Mouse (Mus musculus) neural tube, embryonic 13.5 days (tissue): ENCODE results near the gene Gm42906. TPM values are rescaled to one million over a fixed set of nuclear protein-coding genes. Genes with fewer than 3 reads are reported as not detected.

Source experiments
- ATAC-seq: fragments of 200-750 bp; cut with Nextera tagmentation; 2 replicates; pipeline ENCODE4 v1.8.0; 2017; ENCODE audit warnings: low read depth, mild to moderate bottlenecking, moderate TSS enrichment, moderate library complexity
- H3K27ac ChIP-seq: fragments of 300-500 bp; sonication (generic); replicated peaks from 2 replicates; pipeline ENCODE4 v1.5.1; 2015; ENCODE audit warnings: moderate library complexity, mild to moderate bottlenecking, inconsistent platforms
- H3K27me3 ChIP-seq: fragments of 300-500 bp; sonication (generic); 2 replicates; pipeline ENCODE4 v1.6.1; 2015; ENCODE audit warnings: mild to moderate bottlenecking, inconsistent platforms
- H3K36me3 ChIP-seq: fragments of 300-500 bp; sonication (generic); 2 replicates; pipeline ENCODE4 v1.6.1; 2015; ENCODE audit warnings: mild to moderate bottlenecking, inconsistent platforms
- H3K4me1 ChIP-seq: fragments of 300-500 bp; sonication (generic); replicated peaks from 2 replicates; pipeline ENCODE4 v1.6.1; 2015; ENCODE audit warnings: inconsistent platforms
- H3K4me2 ChIP-seq: fragments of 300-500 bp; sonication (generic); 2 replicates; pipeline ENCODE4 v1.6.1; 2015; ENCODE audit warnings: inconsistent platforms, mild to moderate bottlenecking, moderate library complexity
- H3K4me3 ChIP-seq: fragments of 300-500 bp; sonication (generic); 2 replicates; pipeline ENCODE4 v1.5.1; 2015; ENCODE audit warnings: mild to moderate bottlenecking, inconsistent platforms
- H3K9ac ChIP-seq: fragments of 300-500 bp; sonication (generic); 2 replicates; pipeline ENCODE4 v1.6.1; 2015; ENCODE audit warnings: moderate library complexity, mild to moderate bottlenecking, inconsistent platforms
- H3K9me3 ChIP-seq: fragments of 300-500 bp; sonication (generic); 2 replicates; pipeline ENCODE4 v1.6.1; 2016; ENCODE audit warnings: inconsistent platforms
- WGBS: fragments of 180-500 bp; shearing (Covaris S2); methylation state at CpG from one replicate; pipeline ENCODE4 v1.1.7; 2015; 5-methylcytosine and 5-hydroxymethylcytosine counted together
- polyA plus RNA-seq: library from polyadenylated mRNA; unstranded; fragments of >200 nt; fragmentation: Nextera tagmentation; extraction: Ambion mirVana; gene quantifications from 2 replicates; pipeline ENCODE4 v1.2.1, GENCODE M21; 2015

The Gm42906 gene
- not detected in 2 replicates for polyA plus RNA-seq

DNA sequence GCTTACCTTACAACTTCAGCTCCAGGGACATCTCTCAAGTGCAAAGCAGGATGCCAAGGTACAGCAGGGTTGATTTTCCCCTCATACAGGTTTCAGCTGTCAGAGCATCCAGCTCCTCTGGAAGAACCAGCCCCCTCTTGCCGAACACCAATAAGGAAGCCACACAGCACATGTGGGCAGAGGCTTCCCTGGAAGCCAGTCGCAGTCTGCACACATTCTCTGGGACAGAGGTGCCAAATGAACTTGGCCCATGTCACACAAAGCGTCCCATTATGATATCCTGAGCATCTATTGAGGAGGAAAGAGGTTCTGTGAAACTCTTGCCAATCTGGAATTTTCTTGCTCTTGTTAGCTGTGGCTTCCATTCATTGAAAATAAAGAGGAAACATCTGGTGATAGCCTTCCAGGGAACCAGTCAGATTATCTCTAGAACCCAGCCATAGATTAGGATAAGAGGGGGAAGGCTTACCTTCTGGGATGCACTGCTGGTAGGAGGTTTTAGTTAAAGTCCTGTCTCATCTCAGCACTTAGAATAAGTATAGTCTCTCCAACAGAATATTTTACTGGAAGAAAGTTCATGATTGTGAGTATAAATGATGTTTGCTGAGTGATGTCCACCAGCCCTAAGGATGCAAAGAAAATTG is at the start of gene Gm42906:
TSS of gene Gm42906 (minus strand) at position 51 of the 644 bp plus-strand sequence.
- no peaks in the 10 kb centered on the region for H3K4me1 ChIP-seq
- H3K36me3 ChIP-seq: no peaks in the 10 kb centered on the region
- no peak within 1 kb of the TSS for H3K27ac ChIP-seq
- H3K9me3 ChIP-seq: no peaks in the 10 kb centered on the region
- ATAC-seq: no peak
- H3K27me3 ChIP-seq: no peaks in the 10 kb centered on the region
- no peak within 1 kb of the TSS for H3K9ac ChIP-seq
- 70% methylated on average over 3 of the region's 3 CpGs for WGBS
- no peak within 1 kb of the TSS for H3K4me2 ChIP-seq
- no peak within 1 kb of the TSS for H3K4me3 ChIP-seq

DNA sequence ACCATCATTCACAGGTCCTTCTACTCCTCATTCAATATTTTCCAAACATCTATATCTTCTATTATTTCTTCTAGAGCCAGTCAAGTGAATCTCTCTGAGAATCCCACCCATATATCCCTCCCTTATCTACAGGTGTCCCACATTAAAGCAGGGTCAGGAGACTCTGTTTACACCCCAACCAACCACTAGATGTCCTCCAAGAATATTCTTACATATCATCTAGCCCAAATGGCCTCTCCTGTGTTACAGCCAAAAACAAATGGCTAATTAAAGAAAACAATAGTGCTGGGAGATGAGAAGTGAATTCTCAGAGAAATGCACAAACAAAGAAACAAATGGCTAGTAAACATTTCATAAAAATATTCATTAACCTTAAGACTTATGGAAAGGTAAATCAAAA is 17.7 kb upstream of the Gm42906 start:
- Histone ChIP-seq H3K4me3 (no peak overlapping the region), H3K4me1 (no peaks in the 10 kb centered on the region), H3K27ac (no peak overlapping the region), H3K9ac (no peak overlapping the region), H3K36me3 (no peaks in the 10 kb centered on the region), H3K27me3 (no peaks in the 10 kb centered on the region), H3K4me2 (no peak overlapping the region), H3K9me3 (no peaks in the 10 kb centered on the region)
- ATAC-seq: no peak

DNA sequence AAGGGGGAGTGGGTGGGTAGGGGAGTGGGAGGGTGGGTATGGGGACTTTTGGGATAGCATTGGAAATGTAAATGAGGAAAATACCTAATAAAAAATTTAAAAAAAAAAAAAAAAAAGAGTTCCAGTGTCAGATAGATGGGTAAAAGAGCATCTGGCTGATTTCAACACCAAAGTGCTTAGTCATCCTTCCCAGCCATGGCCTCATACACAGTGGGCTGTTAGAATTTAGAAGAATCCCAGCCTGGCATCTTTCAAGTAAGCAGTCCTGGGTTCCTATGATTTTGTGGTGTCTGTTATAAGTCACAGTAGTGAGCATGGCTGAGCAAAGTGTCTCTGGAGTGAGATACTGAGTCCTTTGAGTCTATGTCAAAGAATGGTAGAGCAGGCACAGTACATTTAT is 7.1 kb upstream of the Gm42906 start:
- H3K27me3 ChIP-seq: no peaks in the 10 kb centered on the region
- H3K9me3 ChIP-seq: no peaks in the 10 kb centered on the region
- H3K4me1 ChIP-seq: no peaks in the 10 kb centered on the region
- no peak for ATAC-seq
- no peak overlapping the region for H3K9ac ChIP-seq
- no peaks in the 10 kb centered on the region for H3K36me3 ChIP-seq
- no peak overlapping the region for H3K27ac ChIP-seq
- no peak overlapping the region for H3K4me2 ChIP-seq
- no peak overlapping the region for H3K4me3 ChIP-seq

DNA sequence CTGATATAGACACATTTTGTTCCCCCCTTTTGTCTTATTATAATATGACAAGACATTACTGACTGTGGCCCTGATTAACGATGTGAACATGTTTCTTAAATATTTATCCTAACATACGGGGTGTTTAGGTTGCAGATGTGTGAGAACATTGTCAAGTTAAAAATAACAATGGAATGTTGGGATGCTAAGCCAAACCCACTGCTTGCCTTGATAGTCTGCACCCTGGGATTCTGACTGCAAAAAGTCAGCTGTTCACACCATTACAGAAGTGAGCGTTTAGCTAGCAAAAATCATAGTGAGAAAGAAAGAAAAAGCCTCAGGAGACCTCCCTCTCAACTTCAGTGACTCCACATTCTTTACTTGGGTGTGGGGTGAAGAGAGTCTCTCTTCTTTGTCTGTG is 1.5 kb downstream of the Gm42906 start:
- 87% methylated on average over 3 of the region's 3 CpGs for WGBS
- Histone ChIP-seq H3K4me3 (no peak overlapping the region), H3K4me1 (0 out of 2 replicates have a peak, but pooled peaks cover 8% of the 10 kb centered on the region), H3K27me3 (no peaks in the 10 kb centered on the region), H3K36me3 (no peaks in the 10 kb centered on the region), H3K27ac (no peak overlapping the region), H3K9ac (no peak overlapping the region), H3K9me3 (no peaks in the 10 kb centered on the region), H3K4me2 (no peak overlapping the region)
- no peak for ATAC-seq

DNA sequence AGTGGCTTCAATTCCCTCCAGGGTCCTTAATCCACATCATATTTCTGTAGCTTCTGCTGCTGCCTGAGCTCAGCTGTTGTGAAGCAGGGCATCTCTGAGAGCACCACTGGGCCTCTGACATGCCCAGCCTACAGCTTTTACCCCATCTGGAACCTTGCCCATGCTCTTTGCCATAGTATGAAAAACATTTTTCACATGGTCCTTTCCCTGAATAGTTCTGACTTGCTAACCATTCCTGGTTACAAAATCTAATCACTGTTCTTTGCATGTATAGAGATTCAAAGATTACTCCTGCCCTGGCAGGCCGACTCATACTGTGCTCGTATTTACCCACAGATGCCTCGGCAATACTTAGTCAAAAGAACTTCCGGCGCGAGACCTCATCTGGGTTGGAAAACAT is 5.3 kb downstream of the Gm42906 start:
- Histone ChIP-seq H3K9me3 (no peaks in the 10 kb centered on the region), H3K4me2 (no peak overlapping the region), H3K36me3 (no peaks in the 10 kb centered on the region), H3K4me3 (no peak overlapping the region), H3K9ac (no peak overlapping the region), H3K27ac (no peak overlapping the region), H3K4me1 (0 out of 2 replicates have a peak, but pooled peaks cover 8% of the 10 kb centered on the region), H3K27me3 (no peaks in the 10 kb centered on the region)
- WGBS: 93% methylated on average over 6 of the region's 6 CpGs
- no peak for ATAC-seq

DNA sequence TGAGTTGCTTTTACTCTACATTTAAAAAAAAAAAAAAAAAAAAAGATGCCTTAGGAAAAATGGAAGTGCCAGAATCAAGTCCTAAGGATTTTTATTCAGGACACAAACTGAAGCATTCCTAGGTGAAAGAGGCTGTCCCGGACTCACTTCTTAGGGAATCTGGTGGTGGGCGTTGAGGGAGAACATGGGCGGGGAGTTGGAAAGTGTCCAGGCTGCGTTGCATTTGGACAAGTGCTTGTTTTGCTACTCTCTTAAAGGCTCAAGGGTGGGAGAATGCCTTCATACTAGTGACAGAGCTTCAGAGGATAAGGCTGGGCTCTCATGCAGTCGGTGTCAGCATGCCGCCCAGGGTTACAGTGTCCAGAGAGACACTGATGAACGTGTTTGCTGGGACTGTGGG is 6.1 kb downstream of the Gm42906 start:
- H3K4me2 ChIP-seq: no peak overlapping the region
- H3K36me3 ChIP-seq: no peaks in the 10 kb centered on the region
- WGBS: 72% methylated on average over 7 of the region's 7 CpGs
- H3K27ac ChIP-seq: no peak overlapping the region
- no peak overlapping the region for H3K4me3 ChIP-seq
- no peak overlapping the region for H3K9ac ChIP-seq
- no peak for ATAC-seq
- H3K9me3 ChIP-seq: no peaks in the 10 kb centered on the region
- 0 out of 2 replicates have a peak, but pooled peaks cover 8% of the 10 kb centered on the region for H3K4me1 ChIP-seq
- H3K27me3 ChIP-seq: no peaks in the 10 kb centered on the region

DNA sequence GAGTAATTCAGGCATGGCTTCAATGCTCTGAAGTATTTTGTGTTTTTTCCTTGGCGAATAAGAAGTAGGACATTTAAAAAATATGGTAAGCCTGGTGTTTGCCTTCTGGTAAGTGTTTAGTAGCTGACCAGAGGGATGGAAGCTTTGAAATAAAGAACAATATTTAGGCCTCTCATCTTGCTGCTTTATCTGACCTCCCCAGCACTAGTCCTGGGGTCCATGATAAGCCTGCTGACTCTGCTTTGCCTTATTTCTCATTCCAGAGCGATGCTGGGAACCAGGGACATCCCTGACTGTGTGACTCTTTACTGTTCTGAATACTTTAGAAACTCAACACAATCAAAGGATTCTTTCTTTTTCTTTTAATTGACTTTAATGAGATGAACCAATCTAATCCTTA is 9.4 kb downstream of the Gm42906 start:
- ATAC-seq: no peak
- Histone ChIP-seq H3K9me3 (no peaks in the 10 kb centered on the region), H3K4me1 (0 out of 2 replicates have a peak, but pooled peaks cover 8% of the 10 kb centered on the region), H3K4me2 (no peak overlapping the region), H3K27ac (no peak overlapping the region), H3K4me3 (no peak overlapping the region), H3K36me3 (no peaks in the 10 kb centered on the region), H3K9ac (no peak overlapping the region), H3K27me3 (no peaks in the 10 kb centered on the region)
- WGBS: 89% methylated on average over 2 of the region's 2 CpGs

DNA sequence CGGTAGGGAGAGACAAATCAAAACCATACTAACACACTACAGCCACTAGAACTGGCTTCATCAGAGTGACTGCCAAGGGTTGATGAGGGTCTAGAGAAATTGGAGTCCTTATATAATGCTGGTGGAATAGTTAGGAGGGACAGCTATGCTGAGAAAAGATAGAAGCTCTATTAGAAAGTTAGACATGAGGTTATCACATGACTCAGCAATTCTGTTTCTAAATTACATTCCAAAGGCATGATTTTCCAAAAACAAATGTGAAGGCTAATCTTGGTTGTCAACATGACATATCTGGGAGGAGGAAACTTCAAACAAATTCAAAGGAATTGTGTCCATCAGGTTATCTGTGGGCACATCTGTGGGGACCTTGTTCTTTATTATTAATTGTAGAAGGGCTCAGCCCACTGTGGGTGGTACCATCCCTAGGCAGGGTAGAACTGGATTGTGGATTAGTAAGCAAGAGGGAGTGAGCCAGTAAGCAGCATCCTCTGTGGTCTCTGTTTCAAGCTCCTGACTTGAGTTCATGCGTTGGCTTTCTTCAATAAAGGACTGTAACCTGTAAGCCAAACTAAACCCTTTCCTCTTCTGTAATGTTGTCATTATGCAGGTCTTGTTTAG is 10.4 kb downstream of the Gm42906 start:
- 92% methylated on average over 2 of the region's 2 CpGs for WGBS
- H3K4me3 ChIP-seq: no peak overlapping the region
- no peaks in the 10 kb centered on the region for H3K36me3 ChIP-seq
- no peak overlapping the region for H3K9ac ChIP-seq
- no peak for ATAC-seq
- H3K4me2 ChIP-seq: no peak overlapping the region
- H3K27ac ChIP-seq: no peak overlapping the region
- peaks cover 12% of the 10 kb centered on the region for H3K4me1 ChIP-seq
- H3K27me3 ChIP-seq: no peaks in the 10 kb centered on the region
- no peaks in the 10 kb centered on the region for H3K9me3 ChIP-seq

DNA sequence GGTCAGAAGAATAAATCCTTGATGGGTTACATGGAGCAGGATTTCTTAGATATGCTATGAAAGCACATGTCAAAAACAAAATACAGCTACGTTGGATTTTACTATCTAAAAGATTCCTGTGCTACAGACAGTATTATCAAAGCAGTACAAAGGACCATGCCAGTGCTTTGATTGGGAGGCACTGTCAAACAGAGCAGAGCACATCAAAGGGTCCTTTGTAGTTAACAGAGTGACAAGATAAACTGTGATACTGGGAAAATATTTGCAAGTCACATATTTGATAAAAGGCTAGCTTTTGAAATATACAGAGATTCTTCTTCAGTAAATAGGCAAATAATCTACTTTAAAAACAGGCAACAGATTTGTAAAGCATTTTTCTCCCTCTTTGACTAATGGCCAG is 11.0 kb downstream of the Gm42906 start:
- Histone ChIP-seq H3K36me3 (no peaks in the 10 kb centered on the region), H3K27ac (no peak overlapping the region), H3K9me3 (no peaks in the 10 kb centered on the region), H3K9ac (no peak overlapping the region), H3K27me3 (no peaks in the 10 kb centered on the region), H3K4me1 (peaks cover 10% of the 10 kb centered on the region), H3K4me3 (no peak overlapping the region), H3K4me2 (no peak overlapping the region)
- WGBS: 37% methylated on average over 1 of the region's 1 CpGs
- ATAC-seq: no peak

DNA sequence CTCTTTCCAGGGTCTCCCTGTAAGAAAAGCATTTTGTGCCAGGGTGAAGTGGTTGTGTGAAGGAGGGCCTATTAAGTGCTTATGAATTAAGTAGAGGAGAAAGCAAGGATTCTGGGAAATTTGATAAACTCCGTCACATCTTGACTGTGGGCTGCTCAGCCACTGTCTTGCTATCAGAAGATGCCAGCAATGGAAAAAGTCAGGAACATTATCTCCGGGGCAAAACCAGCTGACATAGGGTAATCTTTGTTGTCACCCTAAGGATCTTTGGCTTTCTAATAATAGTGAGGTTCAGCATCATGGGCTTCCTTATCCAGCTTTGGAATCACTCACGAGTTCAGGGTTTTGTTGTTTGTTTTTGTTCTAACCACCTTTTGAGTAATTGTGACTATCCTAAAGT is 14.3 kb downstream of the Gm42906 start:
- H3K4me1 ChIP-seq: peaks cover 26% of the 10 kb centered on the region
- H3K36me3 ChIP-seq: no peaks in the 10 kb centered on the region
- WGBS: 81% methylated on average over 3 of the region's 3 CpGs
- ATAC-seq: no peak
- H3K9ac ChIP-seq: no peak overlapping the region
- H3K9me3 ChIP-seq: no peaks in the 10 kb centered on the region
- H3K27ac ChIP-seq: no peak overlapping the region
- no peak overlapping the region for H3K4me2 ChIP-seq
- H3K27me3 ChIP-seq: no peaks in the 10 kb centered on the region
- H3K4me3 ChIP-seq: no peak overlapping the region

DNA sequence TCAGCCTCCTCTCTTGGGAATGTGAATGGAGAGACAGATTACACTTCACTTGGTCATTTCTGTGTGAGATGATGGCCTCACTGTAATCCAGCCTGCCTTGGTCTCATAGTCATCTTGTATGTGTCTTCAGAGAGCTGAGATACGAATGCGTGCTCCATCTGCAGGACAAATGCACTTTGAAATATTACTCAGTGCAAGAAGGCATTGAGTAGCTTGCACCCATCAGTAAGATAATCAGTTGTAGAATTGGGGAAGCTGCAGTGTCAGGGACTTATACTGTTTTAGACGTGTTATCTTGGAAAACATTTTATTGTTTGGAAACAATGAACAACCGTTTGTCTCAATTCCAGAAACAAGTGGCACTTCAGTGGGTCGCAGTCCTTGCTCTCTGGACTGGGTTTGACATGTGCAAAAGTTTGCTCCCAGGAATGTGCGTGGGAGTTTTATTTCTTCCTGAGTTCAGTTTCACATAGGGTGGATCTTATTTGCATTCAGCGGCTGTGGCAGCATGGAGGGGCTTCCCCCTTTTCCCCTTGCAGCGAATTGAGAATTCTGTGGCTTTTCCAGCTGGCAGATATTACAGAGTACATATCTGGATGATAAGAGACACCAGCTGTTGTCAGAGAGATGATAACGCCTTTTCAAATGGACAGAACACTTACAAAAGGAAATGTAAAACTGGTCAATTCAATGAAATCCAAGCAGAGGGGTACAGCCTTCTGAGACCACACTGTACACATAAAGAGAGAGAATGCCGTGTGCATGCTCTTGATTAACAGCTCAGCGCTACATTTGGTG is 15.1 kb downstream of the Gm42906 start:
- Histone ChIP-seq H3K27me3 (no peaks in the 10 kb centered on the region), H3K9ac (no peak overlapping the region), H3K4me2 (no peak overlapping the region), H3K27ac (0 out of 2 replicates have a peak overlapping the region, but pooled peaks have one; percentile 1), H3K4me3 (no peak overlapping the region), H3K4me1 (peaks cover 31% of the 10 kb centered on the region), H3K9me3 (no peaks in the 10 kb centered on the region), H3K36me3 (no peaks in the 10 kb centered on the region)
- no peak for ATAC-seq
- 53% methylated on average over 11 of the region's 11 CpGs for WGBS

DNA sequence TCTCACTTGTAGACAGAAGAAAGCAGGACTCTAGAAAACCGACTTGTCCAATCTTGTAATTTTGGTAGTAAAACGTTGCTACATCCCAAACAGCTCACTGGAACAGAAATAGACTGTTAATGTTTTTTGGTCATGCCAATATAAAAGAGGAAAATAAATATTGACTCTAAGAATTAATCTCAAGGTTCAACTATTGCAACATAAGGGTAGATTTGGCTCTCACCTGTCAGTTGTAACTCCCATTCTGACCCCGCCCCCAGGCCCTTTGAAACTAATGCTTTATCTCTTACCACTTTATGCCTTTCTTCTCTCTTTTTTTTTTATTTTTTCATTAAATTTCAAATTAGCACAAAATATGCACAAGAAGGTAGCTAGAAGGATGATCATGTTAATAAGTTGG is 18.0 kb downstream of the Gm42906 start:
- 64% methylated on average over 3 of the region's 3 CpGs for WGBS

More for the DNA sequence above, 18.0 kb downstream of the Gm42906 start:
- H3K36me3 ChIP-seq: no peaks in the 10 kb centered on the region
- H3K9me3 ChIP-seq: no peaks in the 10 kb centered on the region
- no peaks in the 10 kb centered on the region for H3K27me3 ChIP-seq
- H3K4me2 ChIP-seq: no peak overlapping the region
- no peak overlapping the region for H3K27ac ChIP-seq
- H3K4me3 ChIP-seq: no peak overlapping the region
- H3K4me1 ChIP-seq: peaks cover 31% of the 10 kb centered on the region
- H3K9ac ChIP-seq: no peak overlapping the region
- ATAC-seq: no peak
